10 mouse cellular contexts compared by ENCODE assay signal in genomic region chr13:52880386-52880785, GRCm38 (mm10). TPM values are rescaled to one million over a fixed set of nuclear protein-coding genes. Genes with fewer than 3 reads are reported as not detected.
DNase-seq lines count a peak whose midpoint lies in the region; ATAC-seq and TF ChIP-seq lines count a peak whose summit lies in the region.
"Had no signal": no experiment of that assay in that cellular context is flagged by ENCODE, and none has a peak within 500 bp of the region (broad histone marks: within the 10 kb centered on the region; RNA-seq: fewer than 3 reads in every experiment).

No protein-coding gene starts in this region.

- H3K4me1 ChIP-seq in heart, embryonic 11.5 days (ENCODE audit: control insufficient read depth, insufficient read depth, low read length) = peaks cover 25% of the 10 kb centered on the region

- 0 out of 2 replicates have a peak overlapping the region, but pooled peaks have one; percentile 17 for H3K9ac ChIP-seq in heart, embryonic 11.5 days (ENCODE audit: low read depth, low read length)

- no peak for TF ChIP-seq CTCF in Patski (IDR thresholded peaks at IDR 0.05)

- WGBS in heart, embryonic 11.5 days (ENCODE audit: insufficient replicate concordance) = 37% methylated on average over 5 of the region's 5 CpGs

- in situ Hi-C loops in Patski (cut with MboI; ENCODE audit: low pct_unique_long_range_greater_than_20kb) = no loop called here

- CTCF ChIA-PET in Patski (lab: Charles Lee) = interaction anchor here (1.1 to 1.4 kb wide), 2 partner anchors 10 to 59 kb away, joined by 3 to 4 read pairs; no protein-coding TSS in a partner anchor

- no peaks in the 10 kb centered on the region for H3K36me3 ChIP-seq in heart, embryonic 11.5 days (ENCODE audit: control insufficient read depth, insufficient read depth, low read length)

- H3K4me3 ChIP-seq in heart, embryonic 11.5 days (ENCODE audit: low read depth, low read length) = no peak overlapping the region

- DNase-seq in cerebellum, postnatal 10 days = peak; percentile 27 to 35
- no peak for DNase-seq in Patski (ENCODE audit: low read depth, low spot score)
- peak; percentile 65 for DNase-seq in lung, postnatal 10 days
- no peak for DNase-seq in frontal cortex, postnatal 36 days (ENCODE audit: low spot score in 2 of 2)
- no peak for DNase-seq in ovary, postnatal 36 days (ENCODE audit: low spot score)
- DNase-seq in layer of hippocampus, adult 8-10 months (ENCODE audit: low spot score in 2 of 2) = no peak
- DNase-seq: B cell, adult 2 months; layer of hippocampus, postnatal 36 days had no signal

- no peaks in the 10 kb centered on the region for H3K9me3 ChIP-seq in heart, embryonic 11.5 days (replicated peaks; ENCODE audit: control insufficient read depth, low read length)

- no peaks in the 10 kb centered on the region for H3K27me3 ChIP-seq in Patski
- H3K27me3 ChIP-seq in heart, embryonic 11.5 days (ENCODE audit: control insufficient read depth, insufficient read depth, low read length) = no peaks in the 10 kb centered on the region

- POLR2A ChIA-PET in Patski (lab: Charles Lee) = interaction anchor here (1.2 to 1.4 kb wide), 3 partner anchors 11 to 101 kb away, joined by 3 to 6 read pairs (median 3); no protein-coding TSS in a partner anchor

- no peak overlapping the region for H3K4me2 ChIP-seq in heart, embryonic 11.5 days

- no peak for ATAC-seq in cerebellum, adult (ENCODE audit: insufficient number of reproducible peaks, low FRiP score, low TSS enrichment)
- ATAC-seq in Patski = peak; percentile 31
- no peak for ATAC-seq in heart, embryonic 11.5 days (replicated peaks; ENCODE audit: insufficient number of reproducible peaks, low FRiP score, low TSS enrichment)

- H3K27ac ChIP-seq in heart, embryonic 11.5 days (ENCODE audit: low read depth, low read length) = peak overlapping the region; percentile 1; the same call in 1 of the 2 replicates

RNA-seq across cellular contexts. Expression of gene Auh, which starts 49.1 kb away (rescaled TPM):
- 74.2 TPM for polyA plus RNA-seq in Patski (2021)
- polyA plus RNA-seq in heart, embryonic 11.5 days (2014; fragmentation: Nextera tagmentation; extraction: Ambion mirVana) = 47.7 and 54.7 TPM in 2 replicates
- total RNA-seq in layer of hippocampus, adult 8-10 months (2022) = 100 to 1,000 TPM; 103 to 112 (median 107) TPM

Comparison
In these comparisons a context has a peak if more than half of its experiments do, and no peak if none do; other contexts are left out.
1. DNase-seq: peak in cerebellum, postnatal 10 days (2 of 2) and lung, postnatal 10 days (single experiment); none in Patski (single experiment), frontal cortex, postnatal 36 days (0 of 2), ovary, postnatal 36 days (single experiment) and layer of hippocampus, adult 8-10 months (0 of 2).